Mouse (Mus musculus) megakaryocyte, embryonic 14.5 days (primary cell): ENCODE measurements around the gene Mecr. TPM values are rescaled to one million over a fixed set of nuclear protein-coding genes. Genes with fewer than 3 reads are reported as not detected.

Experiments used
- H3K27me3 ChIP-seq: replicated peaks from 2 replicates; pipeline ENCODE3; 2012; ENCODE audit warnings: inconsistent platforms
- H3K36me3 ChIP-seq: replicated peaks from 2 replicates; pipeline ENCODE3; 2012; ENCODE audit warnings: low read length, inconsistent platforms, mixed read lengths
- H3K4me1 ChIP-seq: 2 replicates; pipeline ENCODE4 v1.6.1; 2012; ENCODE audit warnings: inconsistent platforms
- H3K4me3 ChIP-seq: replicated peaks from 2 replicates; pipeline ENCODE3; 2012; ENCODE audit warnings: moderate library complexity, mild to moderate bottlenecking, inconsistent platforms
- H3K9me3 ChIP-seq: 2 replicates; pipeline ENCODE4 v1.6.1; 2012; ENCODE audit warnings: inconsistent platforms
- FLI1 ChIP-seq: IDR thresholded peaks from 2 replicates; pipeline ENCODE4 v1.6.1; 2012; ENCODE audit warnings: low read length, inconsistent platforms, mixed read lengths
- GATA1 ChIP-seq: IDR thresholded peaks from 3 replicates; pipeline ENCODE4 v1.6.1; 2012; ENCODE audit warnings: mixed read lengths, low read length, inconsistent platforms, borderline replicate concordance
- polyA plus RNA-seq: library from polyadenylated mRNA; stranded (reverse); fragments of >175 nt; gene quantifications from 2 replicates; pipeline ENCODE4 v1.2.3, GENCODE M21; 2012; ENCODE audit warnings: low replicate concordance; ENCODE audit not compliant: insufficient read depth

Mecr gene
- polyA plus RNA-seq, 1 experiment = 8.8 TPM

GRCm38 (mm10) chr4:131814869-131815268 lies 28.4 kb upstream of the Mecr start:
- peaks cover 43% of the 10 kb centered on the region for H3K27me3 ChIP-seq
- H3K9me3 ChIP-seq = no peaks in the 10 kb centered on the region
- no peaks in the 10 kb centered on the region for H3K36me3 ChIP-seq
- no peak for TF ChIP-seq GATA1
- no peak for TF ChIP-seq FLI1
- H3K4me3 ChIP-seq = no peak overlapping the region
- H3K4me1 ChIP-seq = no peaks in the 10 kb centered on the region

DNA sequence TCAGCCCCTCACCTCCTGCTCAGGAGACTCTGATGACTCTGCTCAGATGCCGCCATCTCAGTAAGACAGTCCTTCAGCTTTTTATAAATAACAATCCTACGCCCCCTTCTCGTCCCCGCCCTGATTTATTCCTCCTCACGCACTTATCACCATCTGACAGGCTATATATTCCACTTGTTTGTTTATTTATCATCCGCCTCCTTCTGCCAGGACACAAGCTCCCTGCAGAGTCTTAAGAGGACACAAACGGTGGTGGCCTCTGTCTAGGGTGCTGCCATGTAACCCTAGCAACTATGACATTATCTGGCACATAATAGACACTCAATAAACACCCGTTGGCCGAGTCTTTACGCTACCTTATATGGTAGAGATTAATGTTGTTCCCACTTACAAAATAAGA lies 27.5 kb upstream of the Mecr start:
- Histone ChIP-seq H3K36me3 (no peaks in the 10 kb centered on the region), H3K9me3 (no peaks in the 10 kb centered on the region), H3K27me3 (peaks cover 45% of the 10 kb centered on the region)

GRCm38 (mm10) chr4:131818926-131819325 lies 24.3 kb upstream of the Mecr start:
- Histone ChIP-seq H3K27me3 (peaks cover 57% of the 10 kb centered on the region), H3K36me3 (no peaks in the 10 kb centered on the region), H3K4me1 (no peaks in the 10 kb centered on the region), H3K9me3 (no peaks in the 10 kb centered on the region), H3K4me3 (no peak overlapping the region)
- no peak for TF ChIP-seq GATA1
- TF ChIP-seq FLI1 = no peak

More for the DNA sequence above, 27.5 kb upstream of the Mecr start:
- TF ChIP-seq FLI1 (no peak), GATA1 (no peak)
- H3K4me1 ChIP-seq = no peaks in the 10 kb centered on the region
- H3K4me3 ChIP-seq = no peak overlapping the region

GRCm38 (mm10) chr4:131821161-131821731 lies 22.0 kb upstream of the Mecr start:
- Histone ChIP-seq H3K4me1 (no peaks in the 10 kb centered on the region; the same call in 1 of the 2 replicates), H3K9me3 (no peaks in the 10 kb centered on the region), H3K4me3 (no peak overlapping the region), H3K27me3 (peaks cover 68% of the 10 kb centered on the region), H3K36me3 (no peaks in the 10 kb centered on the region)
- no peak for TF ChIP-seq GATA1
- TF ChIP-seq FLI1 = no peak

DNA sequence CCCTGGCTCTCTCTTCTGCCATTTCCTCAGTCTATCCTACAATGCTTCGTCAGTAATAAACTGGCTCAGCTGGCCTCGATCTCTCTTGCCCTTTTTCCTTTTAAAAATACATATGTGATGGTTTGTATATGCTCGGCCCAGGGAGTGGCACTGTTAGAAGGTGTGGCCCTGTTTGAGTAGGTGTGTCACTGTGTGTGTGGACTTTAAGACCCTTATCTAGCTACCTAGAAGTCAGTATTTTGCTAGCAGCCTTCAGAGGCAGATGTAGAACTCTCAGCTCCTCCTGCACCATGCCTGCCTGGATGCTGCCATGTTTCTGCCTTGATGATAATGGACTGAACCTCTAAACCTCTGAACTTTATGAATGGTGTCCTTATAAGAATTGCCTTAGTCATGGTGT lies 20.7 kb upstream of the Mecr start:
- Histone ChIP-seq H3K4me3 (no peak overlapping the region), H3K36me3 (no peaks in the 10 kb centered on the region), H3K9me3 (no peaks in the 10 kb centered on the region), H3K4me1 (no peaks in the 10 kb centered on the region; the same call in 1 of the 2 replicates), H3K27me3 (peaks cover 76% of the 10 kb centered on the region)
- TF ChIP-seq GATA1 (no peak), FLI1 (no peak)

GRCm38 (mm10) chr4:131824939-131825338 lies 18.3 kb upstream of the Mecr start:
- Histone ChIP-seq H3K4me1 (no peaks in the 10 kb centered on the region; the same call in 1 of the 2 replicates), H3K4me3 (no peak overlapping the region), H3K36me3 (no peaks in the 10 kb centered on the region), H3K9me3 (no peaks in the 10 kb centered on the region), H3K27me3 (peaks cover 81% of the 10 kb centered on the region)
- TF ChIP-seq GATA1 = no peak
- TF ChIP-seq FLI1 = no peak

DNA sequence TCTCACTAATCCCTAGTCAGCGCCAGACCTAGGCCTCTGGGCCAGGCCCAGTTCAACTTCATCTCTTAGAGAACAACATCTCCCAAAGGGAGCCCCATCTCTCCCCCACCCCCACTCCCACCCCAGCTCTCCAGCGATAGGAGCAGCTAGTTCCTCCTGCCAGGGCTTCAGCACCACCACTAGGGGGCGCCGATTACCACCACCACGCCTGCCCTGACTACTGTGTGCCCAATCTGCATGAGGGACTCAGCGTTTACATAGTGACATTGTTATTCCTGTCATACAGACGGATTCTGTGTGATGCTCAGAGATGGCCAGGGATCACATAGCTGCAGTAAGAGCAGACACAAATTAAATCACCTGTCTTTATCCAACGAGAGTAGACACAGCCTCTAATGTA lies 17.4 kb upstream of the Mecr start:
- Histone ChIP-seq H3K4me3 (no peak overlapping the region), H3K9me3 (no peaks in the 10 kb centered on the region), H3K4me1 (no peaks in the 10 kb centered on the region; the same call in 1 of the 2 replicates), H3K27me3 (peaks cover 81% of the 10 kb centered on the region), H3K36me3 (no peaks in the 10 kb centered on the region)
- TF ChIP-seq FLI1 = no peak
- no peak for TF ChIP-seq GATA1

GRCm38 (mm10) chr4:131826905-131827304 lies 16.4 kb upstream of the Mecr start:
- no peak for TF ChIP-seq FLI1
- no peak for TF ChIP-seq GATA1
- H3K36me3 ChIP-seq = no peaks in the 10 kb centered on the region
- no peaks in the 10 kb centered on the region for H3K9me3 ChIP-seq
- no peaks in the 10 kb centered on the region; the same call in 1 of the 2 replicates for H3K4me1 ChIP-seq
- H3K27me3 ChIP-seq = peaks cover 81% of the 10 kb centered on the region
- no peak overlapping the region for H3K4me3 ChIP-seq

GRCm38 (mm10) chr4:131829123-131829522 lies 14.1 kb upstream of the Mecr start:
- Histone ChIP-seq H3K4me1 (peaks cover 4% of the 10 kb centered on the region; the same call in 1 of the 2 replicates), H3K27me3 (peaks cover 86% of the 10 kb centered on the region), H3K36me3 (no peaks in the 10 kb centered on the region), H3K4me3 (no peak overlapping the region), H3K9me3 (no peaks in the 10 kb centered on the region)
- TF ChIP-seq GATA1 = no peak
- TF ChIP-seq FLI1 = no peak

- Histone ChIP-seq H3K27me3 (peaks cover 90% of the 10 kb centered on the region), H3K4me3 (no peak overlapping the region), H3K9me3 (no peaks in the 10 kb centered on the region), H3K4me1 (peaks cover 14% of the 10 kb centered on the region), H3K36me3 (no peaks in the 10 kb centered on the region)
- TF ChIP-seq FLI1 = no peak
Observed at GRCm38 (mm10) chr4:131831546-131832045, 11.7 kb upstream of the Mecr start.
